Mouse (Mus musculus) ES-Bruce4 (cell line): Measurements from ENCODE around the gene Itgb6.

Source experiments
- CTCF ChIP-seq: IDR thresholded peaks from one replicate; pipeline ENCODE4 v1.8.1; 2011; ENCODE audit warnings: low read depth, low read length
- POLR2A ChIP-seq: IDR thresholded peaks from one replicate; pipeline ENCODE4 v1.8.1; 2011; ENCODE audit warnings: low read length; ENCODE audit not compliant: insufficient read depth

GRCm38 (mm10) chr2:60674413-60674812, 48.0 kb downstream of the Itgb6 start:
- TF ChIP-seq POLR2A = no peak
- no peak for TF ChIP-seq CTCF
